Mouse (Mus musculus) heart, embryonic 12.5 days (tissue): ENCODE measurements around the gene Il22ra1. TPM values are rescaled to one million over a fixed set of nuclear protein-coding genes. Genes with fewer than 3 reads are reported as not detected.

Experiments
- ATAC-seq: fragments of 200-750 bp; cut with Nextera tagmentation; 2 replicates; pipeline ENCODE4 v1.8.0; 2017; ENCODE audit warnings: moderate TSS enrichment, moderate library complexity; ENCODE audit not compliant: insufficient number of reproducible peaks, low FRiP score
- H3K27ac ChIP-seq: fragments of 300-500 bp; sonication (generic); 2 replicates; pipeline ENCODE4 v1.5.1; 2016; ENCODE audit warnings: mild to moderate bottlenecking, moderate library complexity; ENCODE audit not compliant: poor library complexity, severe bottlenecking
- H3K27me3 ChIP-seq: fragments of 300-500 bp; sonication (generic); replicated peaks from 2 replicates; pipeline ENCODE4 v1.6.1; 2016; ENCODE audit warnings: mild to moderate bottlenecking, moderate library complexity
- H3K36me3 ChIP-seq: fragments of 300-500 bp; sonication (generic); 2 replicates; pipeline ENCODE4 v1.6.1; 2016; ENCODE audit warnings: mild to moderate bottlenecking, moderate library complexity
- H3K4me1 ChIP-seq: fragments of 300-500 bp; sonication (generic); replicated peaks from 2 replicates; pipeline ENCODE4 v1.6.1; 2016; ENCODE audit warnings: mild to moderate bottlenecking
- H3K4me2 ChIP-seq: fragments of 300-500 bp; sonication (generic); 2 replicates; pipeline ENCODE4 v1.6.1; 2016; ENCODE audit warnings: mild to moderate bottlenecking, moderate library complexity
- H3K4me3 ChIP-seq: fragments of 300-500 bp; sonication (generic); 2 replicates; pipeline ENCODE4 v1.5.1; 2016; ENCODE audit warnings: mild to moderate bottlenecking
- H3K9ac ChIP-seq: fragments of 300-500 bp; sonication (generic); 2 replicates; pipeline ENCODE4 v1.6.1; 2016; ENCODE audit warnings: mild to moderate bottlenecking, moderate library complexity
- H3K9me3 ChIP-seq: fragments of 300-500 bp; sonication (generic); replicated peaks from 2 replicates; pipeline ENCODE4 v1.6.1; 2016; ENCODE audit warnings: mild to moderate bottlenecking, moderate library complexity
- WGBS: fragments of 180-500 bp; shearing (Covaris S2); methylation state at CpG from one replicate; pipeline ENCODE4 v1.1.7; 2016; 5-methylcytosine and 5-hydroxymethylcytosine counted together
- polyA plus RNA-seq: library from polyadenylated mRNA; unstranded; fragments of >200 nt; fragmentation: Nextera tagmentation; extraction: Ambion mirVana; gene quantifications from 2 replicates; pipeline ENCODE4 v1.2.1, GENCODE M21; 2016

Gene Il22ra1
- polyA plus RNA-seq, 1 experiment from 2014 or later, result not detected

GRCm38 (mm10) chr4:135730951-135731350, 3.0 kb downstream of the Il22ra1 start:
- H3K27me3 ChIP-seq, result peaks cover 20% of the 10 kb centered on the region
- peaks cover 12% of the 10 kb centered on the region for H3K9me3 ChIP-seq
- peaks cover 21% of the 10 kb centered on the region for H3K4me1 ChIP-seq
- no peak overlapping the region for H3K9ac ChIP-seq
- no peaks in the 10 kb centered on the region for H3K36me3 ChIP-seq
- no peak overlapping the region for H3K27ac ChIP-seq
- H3K4me2 ChIP-seq, result no peak overlapping the region
- H3K4me3 ChIP-seq, result no peak overlapping the region
- WGBS, result 49% methylated on average over 8 of the region's 8 CpGs
- ATAC-seq, result no peak

- no peak overlapping the region for H3K27ac ChIP-seq
- H3K4me3 ChIP-seq, result no peak overlapping the region
- peaks cover 12% of the 10 kb centered on the region for H3K9me3 ChIP-seq
- no peak overlapping the region for H3K4me2 ChIP-seq
- WGBS, result 92% methylated on average over 14 of the region's 14 CpGs
- H3K4me1 ChIP-seq, result peaks cover 15% of the 10 kb centered on the region
- H3K36me3 ChIP-seq, result no peaks in the 10 kb centered on the region
- H3K27me3 ChIP-seq, result peaks cover 12% of the 10 kb centered on the region
- H3K9ac ChIP-seq, result no peak overlapping the region
- ATAC-seq, result no peak
Measured at GRCm38 (mm10) chr4:135733901-135734300, 5.9 kb downstream of the Il22ra1 start.

- 71% methylated on average over 3 of the region's 3 CpGs for WGBS
- peaks cover 12% of the 10 kb centered on the region for H3K9me3 ChIP-seq
Measured at GRCm38 (mm10) chr4:135736903-135737302, 8.9 kb downstream of the Il22ra1 start.

GRCm38 (mm10) chr4:135738237-135738636, 10.3 kb downstream of the Il22ra1 start:
- Histone ChIP-seq H3K4me1 (peaks cover 9% of the 10 kb centered on the region), H3K36me3 (no peaks in the 10 kb centered on the region), H3K4me3 (no peak overlapping the region), H3K27me3 (0 out of 2 replicates have a peak, but pooled peaks cover 3% of the 10 kb centered on the region), H3K27ac (no peak overlapping the region), H3K9ac (no peak overlapping the region), H3K9me3 (peaks cover 12% of the 10 kb centered on the region), H3K4me2 (no peak overlapping the region)
- no peak for ATAC-seq
- 45% methylated on average over 5 of the region's 5 CpGs for WGBS

More at GRCm38 (mm10) chr4:135736903-135737302, 8.9 kb downstream of the Il22ra1 start:
- no peak overlapping the region for H3K27ac ChIP-seq
- no peaks in the 10 kb centered on the region for H3K36me3 ChIP-seq
- H3K4me2 ChIP-seq, result no peak overlapping the region
- H3K9ac ChIP-seq, result no peak overlapping the region
- no peak for ATAC-seq
- H3K4me1 ChIP-seq, result peaks cover 9% of the 10 kb centered on the region
- no peak overlapping the region for H3K4me3 ChIP-seq
- 0 out of 2 replicates have a peak, but pooled peaks cover 3% of the 10 kb centered on the region for H3K27me3 ChIP-seq

- Histone ChIP-seq H3K4me3 (no peak overlapping the region), H3K36me3 (no peaks in the 10 kb centered on the region), H3K27me3 (0 out of 2 replicates have a peak, but pooled peaks cover 3% of the 10 kb centered on the region), H3K4me1 (peaks cover 9% of the 10 kb centered on the region), H3K27ac (no peak overlapping the region), H3K4me2 (no peak overlapping the region), H3K9me3 (peaks cover 10% of the 10 kb centered on the region), H3K9ac (no peak overlapping the region)
- 60% methylated on average over 7 of the region's 7 CpGs for WGBS
- no peak for ATAC-seq
Measured at GRCm38 (mm10) chr4:135739148-135739547, 11.2 kb downstream of the Il22ra1 start.

GRCm38 (mm10) chr4:135739672-135740071, 11.7 kb downstream of the Il22ra1 start:
- Histone ChIP-seq H3K9me3 (peaks cover 4% of the 10 kb centered on the region; the same call in 1 of the 2 replicates), H3K4me2 (no peak overlapping the region), H3K36me3 (no peaks in the 10 kb centered on the region), H3K9ac (no peak overlapping the region), H3K4me3 (no peak overlapping the region), H3K27ac (no peak overlapping the region), H3K27me3 (0 out of 2 replicates have a peak, but pooled peaks cover 3% of the 10 kb centered on the region), H3K4me1 (peaks cover 9% of the 10 kb centered on the region)
- WGBS, result 89% methylated on average over 14 of the region's 14 CpGs
- ATAC-seq, result no peak

GRCm38 (mm10) chr4:135743520-135743919, 15.5 kb downstream of the Il22ra1 start:
- WGBS, result 47% methylated on average over 6 of the region's 6 CpGs
- H3K27ac ChIP-seq, result no peak overlapping the region
- H3K4me3 ChIP-seq, result no peak overlapping the region
- H3K27me3 ChIP-seq, result no peaks in the 10 kb centered on the region
- no peak overlapping the region for H3K9ac ChIP-seq
- no peak overlapping the region for H3K4me2 ChIP-seq
- no peaks in the 10 kb centered on the region for H3K9me3 ChIP-seq
- H3K4me1 ChIP-seq, result peaks cover 11% of the 10 kb centered on the region
- ATAC-seq, result no peak
- no peaks in the 10 kb centered on the region for H3K36me3 ChIP-seq

GRCm38 (mm10) chr4:135744726-135745448, 16.9 kb downstream of the Il22ra1 start:
- H3K36me3 ChIP-seq, result no peaks in the 10 kb centered on the region
- peaks cover 8% of the 10 kb centered on the region; the same call in 1 of the 2 replicates for H3K4me1 ChIP-seq
- H3K4me2 ChIP-seq, result no peak overlapping the region
- H3K27ac ChIP-seq, result no peak overlapping the region
- ATAC-seq, result no peak
- no peak overlapping the region for H3K4me3 ChIP-seq
- H3K9me3 ChIP-seq, result no peaks in the 10 kb centered on the region
- no peak overlapping the region for H3K9ac ChIP-seq
- H3K27me3 ChIP-seq, result no peaks in the 10 kb centered on the region
- WGBS, result 63% methylated on average over 16 of the region's 16 CpGs

- Histone ChIP-seq H3K36me3 (no peaks in the 10 kb centered on the region), H3K4me3 (no peak overlapping the region), H3K9ac (no peak overlapping the region), H3K4me1 (peaks cover 8% of the 10 kb centered on the region; the same call in 1 of the 2 replicates), H3K4me2 (no peak overlapping the region), H3K9me3 (no peaks in the 10 kb centered on the region), H3K27ac (no peak overlapping the region), H3K27me3 (no peaks in the 10 kb centered on the region)
- 75% methylated on average over 10 of the region's 10 CpGs for WGBS
- no peak for ATAC-seq
Measured at GRCm38 (mm10) chr4:135745613-135746012, 17.6 kb downstream of the Il22ra1 start.

- Histone ChIP-seq H3K27ac (no peak overlapping the region), H3K4me3 (no peak overlapping the region), H3K27me3 (no peaks in the 10 kb centered on the region), H3K4me1 (peaks cover 8% of the 10 kb centered on the region; the same call in 1 of the 2 replicates), H3K4me2 (no peak overlapping the region), H3K36me3 (no peaks in the 10 kb centered on the region), H3K9me3 (peaks cover 17% of the 10 kb centered on the region), H3K9ac (no peak overlapping the region)
- no peak for ATAC-seq
- WGBS, result 69% methylated on average over 8 of the region's 8 CpGs
Measured at GRCm38 (mm10) chr4:135750896-135751295, 22.9 kb downstream of the Il22ra1 start.

GRCm38 (mm10) chr4:135752106-135752778, 24.3 kb downstream of the Il22ra1 start:
- Histone ChIP-seq H3K36me3 (no peaks in the 10 kb centered on the region), H3K4me1 (no peaks in the 10 kb centered on the region), H3K27ac (no peak overlapping the region), H3K27me3 (no peaks in the 10 kb centered on the region), H3K4me3 (no peak overlapping the region), H3K9ac (no peak overlapping the region), H3K9me3 (peaks cover 17% of the 10 kb centered on the region), H3K4me2 (no peak overlapping the region)
- WGBS, result 72% methylated on average over 7 of the region's 7 CpGs
- ATAC-seq, result no peak
